Mouse (Mus musculus) forebrain, embryonic 11.5 days (tissue): ENCODE data around the gene Sms. TPM values are rescaled to one million over a fixed set of nuclear protein-coding genes. Genes with fewer than 3 reads are reported as not detected.

Experiments used
- ATAC-seq: fragments of 200-750 bp; cut with Nextera tagmentation; replicated peaks from 2 replicates; pipeline ENCODE4 v1.8.0; 2017; ENCODE audit warnings: moderate TSS enrichment; ENCODE audit not compliant: low FRiP score
- DNase-seq: peaks from one replicate; pipeline ENCODE4 v3.0.0-alpha.2; 2017; ENCODE audit warnings: low spot score
- H3K27ac ChIP-seq: fragments of 300-500 bp; sonication (generic); 2 replicates; pipeline ENCODE4 v1.5.1; 2014; ENCODE audit warnings: low read depth, low read length
- H3K27me3 ChIP-seq: fragments of 300-500 bp; sonication (generic); 2 replicates; pipeline ENCODE4 v1.6.1; 2014; ENCODE audit warnings: mild to moderate bottlenecking, low read length, mixed read lengths; ENCODE audit not compliant: control insufficient read depth, insufficient read depth
- H3K36me3 ChIP-seq: fragments of 300-500 bp; sonication (generic); 2 replicates; pipeline ENCODE4 v1.6.1; 2014; ENCODE audit warnings: mild to moderate bottlenecking, low read length, moderate library complexity, mixed read lengths; ENCODE audit not compliant: control insufficient read depth, insufficient read depth
- H3K4me1 ChIP-seq: fragments of 300-500 bp; sonication (generic); replicated peaks from 2 replicates; pipeline ENCODE4 v1.6.1; 2014; ENCODE audit warnings: low read length, mixed read lengths; ENCODE audit not compliant: control insufficient read depth, insufficient read depth
- H3K4me2 ChIP-seq: fragments of 300-500 bp; sonication (generic); 2 replicates; pipeline ENCODE4 v1.6.1; 2014; ENCODE audit warnings: low read depth, mild to moderate bottlenecking, low read length, moderate library complexity, mixed read lengths; ENCODE audit not compliant: severe bottlenecking
- H3K4me3 ChIP-seq: fragments of 300-500 bp; sonication (generic); 2 replicates; pipeline ENCODE4 v1.5.1; 2014; ENCODE audit warnings: low read depth, low read length
- H3K9ac ChIP-seq: fragments of 300-500 bp; sonication (generic); 2 replicates; pipeline ENCODE4 v1.6.1; 2014; ENCODE audit warnings: low read length
- H3K9me3 ChIP-seq: fragments of 300-500 bp; sonication (generic); 2 replicates; pipeline ENCODE4 v1.6.1; 2016; ENCODE audit warnings: low read length, mixed read lengths; ENCODE audit not compliant: control insufficient read depth
- WGBS: fragments of 180-500 bp; shearing (Covaris S2); extraction: QIAGEN DNeasy Blood & Tissue Kit; methylation state at CpG from one replicate; pipeline ENCODE4 v1.1.7; 2014; 5-methylcytosine and 5-hydroxymethylcytosine counted together
- polyA plus RNA-seq: library from polyadenylated mRNA; unstranded; fragments of >200 nt; fragmentation: Nextera tagmentation; extraction: Ambion mirVana; gene quantifications from 2 replicates; pipeline ENCODE4 v1.2.1, GENCODE M21; 2014

Gene Sms
- polyA plus RNA-seq, 1 experiment from 2014 or later, result 105 TPM

GRCm38 (mm10) chrX:157468795-157469194 is 23.3 kb downstream of the Sms start:
- no peak overlapping the region for H3K27ac ChIP-seq
- 86% methylated on average over 3 of the region's 3 CpGs for WGBS
- no peaks in the 10 kb centered on the region for H3K9me3 ChIP-seq
- H3K36me3 ChIP-seq, result no peaks in the 10 kb centered on the region
- ATAC-seq (no peak), DNase-seq (no peak)
- H3K27me3 ChIP-seq, result no peaks in the 10 kb centered on the region
- no peak overlapping the region for H3K4me3 ChIP-seq
- no peak overlapping the region for H3K4me2 ChIP-seq
- H3K4me1 ChIP-seq, result no peaks in the 10 kb centered on the region
- no peak overlapping the region for H3K9ac ChIP-seq

GRCm38 (mm10) chrX:157468055-157468454 is 24.0 kb downstream of the Sms start:
- Histone ChIP-seq H3K4me2 (no peak overlapping the region), H3K9ac (no peak overlapping the region), H3K4me3 (no peak overlapping the region), H3K9me3 (no peaks in the 10 kb centered on the region), H3K27ac (no peak overlapping the region), H3K27me3 (no peaks in the 10 kb centered on the region), H3K36me3 (no peaks in the 10 kb centered on the region), H3K4me1 (no peaks in the 10 kb centered on the region)
- no peak for ATAC-seq
- 69% methylated on average over 2 of the region's 2 CpGs for WGBS
- DNase-seq, result no peak

GRCm38 (mm10) chrX:157465949-157466348 is 26.1 kb downstream of the Sms start:
- Histone ChIP-seq H3K27me3 (no peaks in the 10 kb centered on the region), H3K4me2 (no peak overlapping the region), H3K36me3 (no peaks in the 10 kb centered on the region), H3K4me3 (no peak overlapping the region), H3K4me1 (no peaks in the 10 kb centered on the region), H3K27ac (no peak overlapping the region), H3K9ac (no peak overlapping the region), H3K9me3 (no peaks in the 10 kb centered on the region)
- ATAC-seq (no peak), DNase-seq (no peak)
- WGBS, result 82% methylated on average over 1 of the region's 1 CpGs

- Histone ChIP-seq H3K27ac (no peak overlapping the region), H3K4me3 (no peak overlapping the region), H3K4me1 (no peaks in the 10 kb centered on the region), H3K36me3 (no peaks in the 10 kb centered on the region; the same call in 1 of the 2 replicates), H3K27me3 (no peaks in the 10 kb centered on the region), H3K9me3 (no peaks in the 10 kb centered on the region), H3K4me2 (no peak overlapping the region), H3K9ac (no peak overlapping the region)
- DNase-seq (no peak), ATAC-seq (no peak)
- WGBS, result 84% methylated on average over 3 of the region's 3 CpGs
Measured at GRCm38 (mm10) chrX:157462716-157463115, 29.4 kb downstream of the Sms start.

GRCm38 (mm10) chrX:157454430-157454829 is 37.7 kb downstream of the Sms start:
- Histone ChIP-seq H3K36me3 (no peaks in the 10 kb centered on the region; the same call in 1 of the 2 replicates), H3K27me3 (no peaks in the 10 kb centered on the region), H3K4me2 (no peak overlapping the region), H3K4me1 (no peaks in the 10 kb centered on the region), H3K27ac (no peak overlapping the region), H3K4me3 (no peak overlapping the region), H3K9ac (no peak overlapping the region), H3K9me3 (no peaks in the 10 kb centered on the region)
- ATAC-seq, result no peak
- WGBS, result 67% methylated on average over 1 of the region's 1 CpGs
- DNase-seq, result peak; percentile 68

GRCm38 (mm10) chrX:157449000-157449399 is 43.1 kb downstream of the Sms start:
- Histone ChIP-seq H3K9ac (no peak overlapping the region), H3K4me1 (no peaks in the 10 kb centered on the region), H3K4me2 (no peak overlapping the region), H3K27ac (no peak overlapping the region), H3K4me3 (no peak overlapping the region), H3K27me3 (no peaks in the 10 kb centered on the region), H3K9me3 (no peaks in the 10 kb centered on the region), H3K36me3 (no peaks in the 10 kb centered on the region)
- DNase-seq (no peak), ATAC-seq (no peak)
- WGBS, result 86% methylated on average over 1 of the region's 1 CpGs

- 54% methylated on average over 6 of the region's 6 CpGs for WGBS
- no peak overlapping the region for H3K4me2 ChIP-seq
Measured at GRCm38 (mm10) chrX:157447431-157447830, 44.7 kb downstream of the Sms start.

GRCm38 (mm10) chrX:157434768-157435167 is 57.3 kb downstream of the Sms start:
- Histone ChIP-seq H3K27me3 (no peaks in the 10 kb centered on the region), H3K4me3 (no peak overlapping the region), H3K4me2 (no peak overlapping the region), H3K27ac (no peak overlapping the region), H3K4me1 (no peaks in the 10 kb centered on the region), H3K9me3 (no peaks in the 10 kb centered on the region), H3K9ac (no peak overlapping the region), H3K36me3 (no peaks in the 10 kb centered on the region)
- no peak for ATAC-seq
- WGBS, result 68% methylated on average over 1 of the region's 1 CpGs
- DNase-seq, result no peak

More at GRCm38 (mm10) chrX:157447431-157447830, 44.7 kb downstream of the Sms start:
- Histone ChIP-seq H3K9me3 (no peaks in the 10 kb centered on the region), H3K9ac (no peak overlapping the region), H3K27ac (no peak overlapping the region), H3K36me3 (no peaks in the 10 kb centered on the region), H3K27me3 (no peaks in the 10 kb centered on the region), H3K4me1 (no peaks in the 10 kb centered on the region), H3K4me3 (no peak overlapping the region)
- no peak for ATAC-seq
- no peak for DNase-seq

- DNase-seq, result no peak
- H3K27ac ChIP-seq, result no peak overlapping the region
- no peaks in the 10 kb centered on the region for H3K4me1 ChIP-seq
- no peak for ATAC-seq
- no peaks in the 10 kb centered on the region for H3K9me3 ChIP-seq
- no peaks in the 10 kb centered on the region for H3K27me3 ChIP-seq
- no peaks in the 10 kb centered on the region for H3K36me3 ChIP-seq
- WGBS, result 64% methylated on average over 2 of the region's 2 CpGs
- H3K4me2 ChIP-seq, result no peak overlapping the region
- no peak overlapping the region for H3K4me3 ChIP-seq
- no peak overlapping the region for H3K9ac ChIP-seq
Measured at GRCm38 (mm10) chrX:157419451-157419850, 72.6 kb downstream of the Sms start.
